Mouse (Mus musculus): Measurements from ENCODE around the gene Cacna2d4.
A peak's percentile ranks its signal among the peaks of the same experiment; 100 is the strongest.
"Not testable (repeated sequence)": the region's sequence is repeated elsewhere in the genome, so short reads cannot be mapped to it uniquely, and the experiment has no call there.

Gene Cacna2d4

GRCm38 (mm10) chr6:119236241-119236640, at the start of gene Cacna2d4:
Gene Cacna2d4 (plus strand): TSS chr6:119236526.
- DNase-seq = peak; percentile 86

DNA sequence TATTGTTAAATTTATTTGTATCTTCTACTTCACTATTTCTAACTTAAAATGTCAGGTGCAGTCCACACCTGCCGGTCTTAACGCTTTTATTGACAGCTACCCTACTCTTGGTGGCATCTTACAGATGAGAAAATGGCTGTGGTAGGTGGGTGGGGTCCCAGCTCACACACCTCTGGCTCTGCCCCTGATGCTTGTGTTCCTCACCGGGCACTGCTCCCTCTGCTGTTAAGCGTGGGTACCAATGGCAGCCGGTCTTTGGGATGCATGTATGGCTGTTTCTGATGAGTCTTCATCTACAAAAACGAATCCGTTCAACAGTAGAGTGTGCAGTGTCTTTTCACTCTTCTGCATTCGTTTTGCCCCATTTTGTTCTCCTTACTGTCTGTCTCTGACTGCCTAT, 49.7 kb upstream of the Cacna2d4 start:
- DNase-seq = peak; percentile 27

DNA sequence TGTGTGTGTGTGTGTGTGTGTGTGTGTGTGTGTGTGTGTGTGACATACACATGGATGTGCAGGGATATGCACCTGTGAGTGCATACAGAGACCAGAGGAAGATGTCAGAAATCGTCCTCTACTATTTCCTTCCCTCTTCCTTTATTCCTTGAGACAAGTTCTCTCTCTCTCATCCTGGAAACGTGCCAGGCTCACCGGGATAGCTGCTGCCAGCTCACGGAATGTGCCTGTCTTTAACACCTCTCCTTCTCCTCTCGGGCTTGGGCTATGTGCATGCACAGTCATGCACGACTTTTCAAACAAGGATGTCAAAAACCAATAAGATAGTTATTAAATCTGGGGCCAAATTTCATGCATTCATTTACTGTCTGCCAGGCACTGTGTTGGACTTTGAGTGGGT, 48.7 kb upstream of the Cacna2d4 start:
- no peak for DNase-seq

DNA sequence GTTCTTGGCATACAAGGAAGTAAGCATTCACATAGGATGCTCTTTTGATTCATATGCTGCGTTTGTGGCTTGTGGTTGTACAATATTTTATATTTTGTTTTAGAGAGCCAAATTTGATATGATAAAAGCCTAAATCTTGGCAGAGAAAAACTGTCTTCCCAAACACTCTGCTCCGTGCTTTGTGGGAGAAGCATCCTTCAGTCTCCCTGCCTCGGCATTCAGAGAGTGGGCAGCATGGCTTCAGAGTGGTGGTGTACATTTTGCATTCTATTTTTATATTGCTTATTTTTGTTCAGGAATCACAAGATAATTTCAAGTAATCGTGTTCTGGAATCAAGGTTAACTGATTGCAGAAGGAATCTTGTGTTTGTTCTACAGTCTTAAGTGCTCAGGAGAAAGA, 44.8 kb upstream of the Cacna2d4 start:
- no peak for DNase-seq

DNA sequence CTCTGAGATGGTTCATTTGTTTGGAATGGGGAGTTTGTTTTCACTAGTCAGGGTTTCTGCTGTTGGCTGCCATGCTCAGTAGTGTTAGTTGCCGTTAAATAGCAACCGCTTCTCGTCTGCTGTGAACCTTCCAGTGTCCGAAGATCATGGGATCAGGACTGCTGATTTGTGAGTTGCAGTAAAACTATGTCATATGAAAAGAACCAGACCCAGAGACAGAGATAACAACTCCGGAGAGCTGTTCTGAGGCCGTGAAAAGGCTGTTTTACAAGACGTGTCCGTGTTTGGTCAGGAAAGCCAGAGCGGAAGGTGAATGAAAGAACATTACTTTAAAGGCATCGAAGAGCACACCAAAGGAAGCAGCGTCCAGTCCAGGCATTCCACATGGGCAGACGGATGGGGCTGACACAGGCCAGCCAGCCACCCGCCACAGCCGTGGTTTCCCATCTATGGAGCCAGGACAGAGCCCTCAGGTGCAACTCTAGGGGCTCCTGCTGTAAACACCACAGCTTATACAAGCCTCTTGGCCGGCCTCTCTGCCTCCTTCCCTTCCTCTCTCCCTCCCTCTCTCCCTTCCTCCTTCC, 42.7 kb upstream of the Cacna2d4 start:
- DNase-seq = no peak

- DNase-seq = no peak
Observed at GRCm38 (mm10) chr6:119194161-119194560, 42.2 kb upstream of the Cacna2d4 start.

GRCm38 (mm10) chr6:119194601-119195000, 41.7 kb upstream of the Cacna2d4 start:
- no peak for DNase-seq

- peak; percentile 17 for DNase-seq
Observed at GRCm38 (mm10) chr6:119196382-119197305, 39.7 kb upstream of the Cacna2d4 start, which contains the start of gene Cacna1c. Gene Cacna1c (minus strand): TSS chr6:119196418.

DNA sequence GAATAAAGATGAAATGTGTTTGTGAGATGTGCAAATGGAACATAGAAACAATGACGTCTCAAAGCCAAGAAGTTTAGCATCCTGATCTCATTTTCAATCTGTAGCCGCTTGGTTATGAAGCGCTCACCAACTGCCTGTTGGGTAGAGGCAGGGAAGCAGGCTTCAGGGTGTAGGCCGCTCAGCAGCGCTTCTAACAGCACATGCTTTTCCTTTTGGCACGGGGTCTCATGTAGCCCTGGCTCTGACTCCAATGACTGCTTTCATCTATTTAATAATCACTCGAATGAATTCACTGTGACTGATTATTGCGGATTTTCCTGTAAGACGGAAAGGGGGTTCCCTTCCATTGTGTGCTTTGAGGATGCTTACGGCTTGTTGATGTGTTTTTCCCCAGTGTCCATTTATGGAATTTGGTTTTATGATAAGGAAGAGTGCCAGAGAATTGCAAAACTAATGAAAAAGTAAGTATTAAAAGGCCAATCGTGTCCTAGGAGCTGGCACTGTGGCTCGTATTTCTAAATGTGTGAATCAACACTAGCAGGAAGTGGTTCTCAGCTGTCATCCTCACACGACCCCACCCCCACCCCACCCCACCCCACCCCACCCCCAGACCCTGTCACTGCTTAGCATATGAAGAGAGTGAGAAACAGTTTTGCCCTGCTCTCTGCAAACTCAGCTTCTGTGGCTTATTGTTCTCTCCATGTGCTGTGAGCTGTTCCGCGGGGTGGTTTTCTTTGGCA, 37.6 kb upstream of the Cacna2d4 start:
- DNase-seq = no peak

GRCm38 (mm10) chr6:119199274-119199879, 36.9 kb upstream of the Cacna2d4 start:
- no peak for DNase-seq

GRCm38 (mm10) chr6:119200362-119200761, 36.0 kb upstream of the Cacna2d4 start:
- DNase-seq = no peak

GRCm38 (mm10) chr6:119201575-119201974, 34.8 kb upstream of the Cacna2d4 start:
- DNase-seq = no peak

DNA sequence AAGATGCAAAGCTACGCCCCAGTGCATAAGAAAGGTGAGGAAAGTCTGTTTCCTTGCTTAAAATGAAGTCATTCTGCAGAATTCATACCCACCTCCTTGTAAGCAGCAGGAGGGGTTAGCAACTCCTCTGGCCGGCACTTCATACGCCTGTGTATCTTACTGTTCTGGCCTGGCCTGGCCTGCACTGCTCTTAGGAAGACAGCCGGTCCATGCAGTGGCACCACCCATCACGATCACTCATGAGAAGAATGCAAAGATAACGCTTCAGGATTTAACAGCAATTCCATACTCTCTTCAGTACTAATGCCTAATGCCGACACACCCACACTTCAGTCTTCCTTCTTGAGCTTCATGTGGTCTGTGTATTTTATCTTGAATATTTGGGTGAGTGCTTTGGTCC, 32.0 kb upstream of the Cacna2d4 start:
- DNase-seq = no peak

DNA sequence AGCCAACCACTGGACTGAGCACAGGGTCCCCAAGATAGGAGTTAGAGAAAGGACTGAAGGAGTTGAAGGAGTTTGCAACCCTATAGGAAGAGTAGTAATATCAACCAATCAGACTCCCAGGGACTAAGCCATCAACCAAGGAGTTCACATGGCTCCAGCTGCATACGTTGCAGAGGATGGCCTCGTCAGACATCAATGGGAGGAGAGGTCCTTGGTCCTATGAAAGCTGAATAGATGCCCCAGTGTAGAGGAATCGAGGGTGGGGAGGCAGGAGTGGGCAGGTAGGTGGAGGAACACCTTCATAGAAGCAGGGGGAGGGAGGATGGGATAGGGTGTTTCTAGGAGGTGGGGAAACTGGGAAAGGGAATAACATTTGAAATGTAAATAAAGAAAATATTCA, 31.4 kb upstream of the Cacna2d4 start:
- DNase-seq = no peak

DNA sequence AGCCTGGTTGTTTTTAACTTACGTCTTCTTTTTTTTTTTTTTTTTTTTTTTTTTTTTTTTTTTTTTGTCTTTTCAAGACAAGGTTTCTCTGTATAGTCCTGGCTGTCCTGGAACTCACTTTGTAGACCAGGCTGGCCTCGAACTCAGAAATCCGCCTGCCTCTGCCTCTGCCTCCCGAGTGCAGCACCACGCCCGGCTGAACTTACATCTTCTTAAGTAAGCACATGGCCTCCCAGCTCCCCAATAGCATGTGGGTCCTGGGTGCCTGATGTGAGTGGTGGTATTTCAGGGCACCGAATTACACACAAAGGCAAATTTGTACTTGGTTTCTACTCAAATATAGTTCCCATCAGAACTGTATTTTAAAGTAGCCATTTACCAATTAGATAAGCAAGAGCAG, 30.3 kb upstream of the Cacna2d4 start:
- DNase-seq = not testable (repeated sequence)

- no peak for DNase-seq
Observed at GRCm38 (mm10) chr6:119213375-119213774, 23.0 kb upstream of the Cacna2d4 start.

DNA sequence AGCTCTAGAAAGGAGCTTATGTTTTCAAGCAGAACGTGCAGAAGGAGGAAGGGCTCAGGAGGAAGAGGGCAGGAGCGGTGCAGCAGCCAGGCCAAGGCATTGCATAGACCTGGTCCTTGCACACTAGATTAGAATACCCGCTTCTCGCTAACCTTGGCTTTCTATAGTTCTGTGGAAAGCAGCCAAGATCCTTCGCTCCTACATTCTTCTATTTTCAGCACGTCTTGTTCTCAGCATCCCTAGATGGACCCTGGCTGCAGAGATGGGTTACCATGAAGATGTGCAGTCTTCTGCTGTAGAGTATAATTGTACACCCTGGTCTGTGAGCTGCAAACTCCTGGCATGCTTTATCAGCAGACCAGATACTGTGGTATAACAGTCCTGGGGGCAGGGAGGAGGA, 22.1 kb upstream of the Cacna2d4 start:
- DNase-seq = no peak

DNA sequence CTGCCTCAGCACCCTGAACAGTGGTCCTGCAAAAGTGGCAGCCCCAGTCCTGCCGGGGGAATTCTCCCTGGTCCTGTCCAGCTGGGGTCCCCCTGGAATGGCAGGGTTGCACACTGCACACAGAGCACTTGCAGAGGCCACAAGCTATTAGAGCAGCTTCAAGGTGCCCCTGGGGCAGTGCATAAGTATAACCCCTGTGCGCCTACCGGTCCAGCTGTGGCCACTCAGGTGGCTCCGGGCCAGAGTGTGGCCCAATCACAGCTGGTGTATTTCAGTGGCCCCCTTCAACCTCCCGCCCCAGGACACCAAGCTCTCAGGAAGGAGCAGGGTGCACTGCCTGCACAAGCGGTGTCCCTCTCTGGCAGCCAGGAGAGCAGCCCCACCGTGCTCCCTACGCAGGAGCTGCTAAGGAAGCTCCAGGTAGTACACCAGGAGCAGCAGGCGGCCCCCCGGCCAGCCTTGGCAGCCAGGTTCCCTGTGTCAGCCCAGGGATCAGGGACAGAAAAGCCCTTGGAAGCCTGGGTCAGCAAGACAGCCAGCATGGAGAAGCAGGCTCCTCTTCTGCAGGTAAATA, 21.2 kb upstream of the Cacna2d4 start:
- no peak for DNase-seq

DNA sequence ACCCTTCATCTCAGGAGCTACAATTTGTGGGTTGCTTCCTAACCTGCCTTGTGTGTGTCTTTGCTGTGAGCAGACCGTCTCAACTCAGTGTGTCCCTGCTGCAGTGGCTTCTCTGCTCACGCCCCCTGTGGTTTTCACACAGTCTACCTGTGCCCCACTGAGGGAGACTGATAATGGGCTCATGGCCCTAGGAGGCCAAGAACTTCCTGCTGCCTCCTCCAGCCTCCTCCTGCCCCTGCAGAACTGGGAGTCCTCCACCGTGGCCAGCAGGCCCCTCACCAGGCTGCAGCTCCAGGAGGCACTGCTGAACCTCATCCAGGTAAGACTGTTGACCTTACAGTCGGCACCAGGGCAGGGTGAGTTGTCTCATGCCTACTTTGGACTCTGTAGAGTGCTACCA, 18.7 kb upstream of the Cacna2d4 start:
- no peak for DNase-seq

GRCm38 (mm10) chr6:119218591-119218990, 17.7 kb upstream of the Cacna2d4 start:
- DNase-seq = no peak

- DNase-seq = no peak
Observed at GRCm38 (mm10) chr6:119219237-119219870, 17.0 kb upstream of the Cacna2d4 start.

DNA sequence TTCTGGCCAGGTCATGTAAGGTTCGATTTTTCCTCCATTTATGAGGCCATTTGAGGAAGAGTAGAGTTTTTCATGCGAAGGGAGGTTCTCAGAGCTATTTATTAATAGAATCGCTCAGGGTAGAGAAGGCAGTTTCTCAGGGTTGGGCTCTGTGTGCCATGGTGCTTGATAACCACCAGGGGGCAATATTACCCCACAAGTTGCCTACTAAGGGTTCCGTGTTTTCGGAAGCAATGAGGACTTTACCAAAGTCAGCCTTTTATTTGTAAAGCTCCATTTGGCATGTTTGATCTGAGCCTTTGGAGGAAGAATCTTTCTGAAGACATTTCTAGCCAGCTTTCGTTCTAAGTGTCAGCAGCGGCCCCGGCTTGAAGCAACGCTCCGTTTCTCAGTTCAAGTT, 16.0 kb upstream of the Cacna2d4 start:
- DNase-seq = peak; percentile 69
